Mouse (Mus musculus) ZHBTc4 (cell line): ENCODE data around the gene Prkn.

ENCODE experiments used
- DNase-seq: peaks from one replicate; pipeline ENCODE4 v3.0.0-alpha.2; 2011; ENCODE audit warnings: low read depth, low spot score

Gene Prkn

GRCm38 (mm10) chr17:11639786-11640185 lies 799.6 kb downstream of the Prkn start:
- DNase-seq = no peak

GRCm38 (mm10) chr17:11642328-11642727 lies 802.1 kb downstream of the Prkn start:
- DNase-seq = no peak

- DNase-seq = no peak
Measured at GRCm38 (mm10) chr17:11644016-11644415, 803.8 kb downstream of the Prkn start.

GRCm38 (mm10) chr17:11644873-11645464 lies 804.8 kb downstream of the Prkn start:
- no peak for DNase-seq

- DNase-seq = no peak
Measured at GRCm38 (mm10) chr17:11656397-11656796, 816.2 kb downstream of the Prkn start.

GRCm38 (mm10) chr17:11656878-11657277 lies 816.7 kb downstream of the Prkn start:
- DNase-seq = no peak

GRCm38 (mm10) chr17:11661898-11662297 lies 821.7 kb downstream of the Prkn start:
- no peak for DNase-seq

GRCm38 (mm10) chr17:11663437-11663836 lies 823.3 kb downstream of the Prkn start:
- no peak for DNase-seq

GRCm38 (mm10) chr17:11664610-11665345 lies 824.6 kb downstream of the Prkn start:
- no peak for DNase-seq

GRCm38 (mm10) chr17:11679716-11680115 lies 839.5 kb downstream of the Prkn start:
- DNase-seq = no peak

GRCm38 (mm10) chr17:11680456-11680855 lies 840.3 kb downstream of the Prkn start:
- DNase-seq = no peak

GRCm38 (mm10) chr17:11681825-11682372 lies 841.7 kb downstream of the Prkn start:
- no peak for DNase-seq

- no peak for DNase-seq
Measured at GRCm38 (mm10) chr17:11705005-11705404, 864.8 kb downstream of the Prkn start.

- no peak for DNase-seq
Measured at GRCm38 (mm10) chr17:11705761-11706160, 865.6 kb downstream of the Prkn start.

GRCm38 (mm10) chr17:11712066-11712465 lies 871.9 kb downstream of the Prkn start:
- DNase-seq = no peak

GRCm38 (mm10) chr17:11719801-11720200 lies 879.6 kb downstream of the Prkn start:
- no peak for DNase-seq

GRCm38 (mm10) chr17:11721906-11722305 lies 881.7 kb downstream of the Prkn start:
- peak; percentile 74 for DNase-seq

- no peak for DNase-seq
Measured at GRCm38 (mm10) chr17:11722478-11722877, 882.3 kb downstream of the Prkn start.

- DNase-seq = no peak
Measured at GRCm38 (mm10) chr17:11724135-11724534, 884.0 kb downstream of the Prkn start.

- no peak for DNase-seq
Measured at GRCm38 (mm10) chr17:11727101-11727500, 886.9 kb downstream of the Prkn start.

- DNase-seq = no peak
Measured at GRCm38 (mm10) chr17:11728294-11728693, 888.1 kb downstream of the Prkn start.

GRCm38 (mm10) chr17:11730656-11731594 lies 890.7 kb downstream of the Prkn start:
- no peak for DNase-seq
